Mouse (Mus musculus) E14TG2a.4 (cell line): ENCODE data around the gene Ash1l.

ENCODE experiments used
- CTCF ChIP-seq: conservative IDR thresholded peaks from 2 replicates; pipeline ENCODE4 v1.5.1; 2014; ENCODE audit warnings: low read length
- NANOG ChIP-seq: IDR thresholded peaks from 2 replicates; pipeline ENCODE4 v1.6.1; 2014; ENCODE audit warnings: borderline replicate concordance, low read length, mixed read lengths
- POU5F1 ChIP-seq: IDR thresholded peaks from 2 replicates; pipeline ENCODE4 v1.6.1; 2014; ENCODE audit warnings: low read length, borderline replicate concordance

GRCm38 (mm10) chr3:89043359-89043758 lies 92.9 kb downstream of the Ash1l start:
- TF ChIP-seq CTCF, result no peak
- no peak for TF ChIP-seq NANOG
- no peak for TF ChIP-seq POU5F1
